Mouse (Mus musculus): ENCODE measurements around the gene Apba2.

Apba2 gene

DNA sequence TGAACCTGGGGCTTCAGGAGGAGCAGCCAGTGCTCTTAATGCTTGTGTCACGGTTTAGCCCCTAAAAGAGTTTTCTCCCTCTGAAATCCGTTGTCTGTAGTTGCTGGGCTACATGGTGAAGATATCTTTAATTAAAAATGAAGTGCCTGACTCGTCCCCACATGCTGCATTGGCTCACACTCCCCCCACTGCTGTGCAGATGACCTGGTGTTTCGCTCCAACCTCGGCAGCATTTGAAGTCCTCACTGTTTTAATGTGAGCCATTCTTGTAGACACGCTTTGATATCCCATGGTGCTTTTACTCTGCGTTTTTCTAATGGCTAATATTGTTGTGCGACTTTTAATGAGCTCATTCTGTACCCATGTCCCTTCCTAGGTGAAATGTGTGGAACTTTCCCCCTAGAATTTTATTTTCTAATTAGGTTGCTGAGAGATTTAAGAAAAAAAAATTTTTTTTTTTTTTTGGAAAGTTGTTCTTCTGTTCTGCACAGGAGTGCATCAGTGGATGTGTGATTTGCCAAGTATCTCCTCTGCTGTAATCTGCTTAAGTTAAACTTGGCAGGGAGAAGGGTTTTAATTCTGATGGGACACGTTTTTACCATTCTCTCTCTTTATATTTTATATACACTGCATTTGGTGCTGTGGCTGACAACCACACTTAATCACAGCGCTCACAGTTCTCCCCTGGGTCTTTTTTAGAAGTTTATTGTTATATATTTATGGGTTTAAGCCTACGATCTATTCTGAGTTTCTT lies 87.3 kb downstream of the Apba2 start:
- no peak for DNase-seq

DNA sequence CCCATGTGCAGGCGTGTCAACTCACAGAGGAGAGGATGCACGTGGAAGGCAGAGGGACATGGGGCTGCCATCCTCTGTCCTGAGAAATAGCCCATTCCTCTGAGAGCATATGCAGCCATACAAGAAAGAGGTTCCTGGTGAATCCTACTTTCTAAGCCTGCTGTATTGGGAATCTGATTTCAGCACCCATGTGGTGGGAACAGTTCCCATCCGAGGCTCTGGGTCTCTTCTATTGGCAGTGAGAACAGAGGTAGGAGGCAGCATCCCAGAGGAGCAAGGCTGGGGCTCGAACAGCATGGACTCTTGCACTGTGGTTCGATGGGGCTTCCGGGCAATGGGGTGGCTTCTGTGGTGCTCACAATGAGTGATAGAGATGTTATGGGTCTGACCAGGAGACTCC lies 93.8 kb downstream of the Apba2 start:
- DNase-seq, result peak; percentile 11

DNA sequence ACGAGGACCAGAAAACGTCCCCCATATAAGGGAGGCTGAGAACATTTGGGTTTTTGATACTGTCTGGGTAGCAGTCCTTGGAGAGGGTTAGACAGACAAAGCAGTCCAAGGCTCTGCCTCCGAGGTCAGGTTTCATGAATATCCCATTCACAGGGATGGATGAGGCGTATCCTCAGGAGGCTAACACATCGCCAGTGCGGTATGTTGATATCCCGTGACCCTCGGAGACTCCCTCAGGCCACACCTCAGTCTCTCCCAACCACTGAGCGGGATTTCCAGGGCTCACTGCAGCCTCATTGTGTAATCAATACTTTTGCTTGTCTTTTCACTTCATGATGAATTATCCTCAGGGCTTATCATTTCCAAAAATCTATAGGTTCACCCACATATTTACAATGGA lies 95.1 kb downstream of the Apba2 start:
- DNase-seq, result no peak

DNA sequence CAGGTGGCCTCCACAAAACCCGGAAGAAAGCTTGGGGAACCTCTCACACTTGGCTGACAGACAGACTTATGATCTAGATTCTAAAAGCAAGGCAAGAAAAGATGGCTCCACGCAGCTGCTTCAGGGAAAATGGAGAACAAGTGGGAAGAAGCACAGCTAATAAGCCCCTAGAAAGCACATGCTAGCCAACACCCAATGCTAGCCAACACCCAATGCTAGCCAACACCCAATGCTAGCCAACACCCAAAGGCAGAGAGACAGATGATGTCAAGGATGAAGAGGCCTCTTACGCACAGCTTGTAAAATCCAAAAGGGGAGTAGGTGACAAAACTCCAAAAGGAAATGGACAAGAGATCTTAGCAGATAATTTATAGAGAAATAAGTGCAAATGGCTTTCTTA lies 108.4 kb downstream of the Apba2 start:
- DNase-seq, result no peak

DNA sequence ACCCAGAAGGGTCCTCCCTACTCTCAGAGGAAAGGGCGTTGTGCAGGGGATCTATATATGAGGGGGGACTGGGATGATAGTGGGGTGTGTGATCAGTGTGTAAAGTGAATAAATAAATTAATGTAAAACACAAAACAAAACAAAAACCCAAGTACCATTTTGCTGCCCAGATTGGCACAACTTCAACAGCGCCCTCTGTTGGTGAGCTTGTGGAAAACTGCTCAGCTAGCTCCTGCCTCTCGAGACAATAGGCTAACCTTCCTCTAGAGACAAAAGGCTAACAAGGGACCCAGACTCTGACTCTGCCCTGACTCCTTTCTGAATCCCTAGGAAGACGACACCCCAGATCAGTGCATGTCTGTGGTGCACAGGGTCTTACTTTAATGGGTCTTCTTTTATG lies 109.4 kb downstream of the Apba2 start:
- peak; percentile 10 for DNase-seq

DNA sequence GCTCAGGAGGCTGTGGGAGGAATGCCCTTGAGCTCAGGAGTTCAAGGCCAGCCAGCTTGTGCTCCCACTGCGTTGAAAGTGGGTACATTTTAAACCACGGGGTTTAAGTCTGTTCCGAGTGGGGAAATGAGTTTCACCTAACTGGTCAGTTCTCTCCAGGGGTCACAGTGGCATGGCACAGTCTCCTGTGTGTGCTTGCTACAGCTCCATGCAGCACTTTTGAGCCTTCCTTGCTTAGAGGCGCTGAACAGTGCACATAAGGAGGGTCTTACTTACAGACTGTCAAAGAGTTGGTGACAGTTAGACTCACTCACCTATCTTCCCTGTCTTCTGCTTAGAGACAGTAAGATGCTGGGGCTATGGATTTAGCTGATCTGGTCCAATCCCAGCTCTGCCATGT lies 117.8 kb downstream of the Apba2 start:
- no peak for DNase-seq

DNA sequence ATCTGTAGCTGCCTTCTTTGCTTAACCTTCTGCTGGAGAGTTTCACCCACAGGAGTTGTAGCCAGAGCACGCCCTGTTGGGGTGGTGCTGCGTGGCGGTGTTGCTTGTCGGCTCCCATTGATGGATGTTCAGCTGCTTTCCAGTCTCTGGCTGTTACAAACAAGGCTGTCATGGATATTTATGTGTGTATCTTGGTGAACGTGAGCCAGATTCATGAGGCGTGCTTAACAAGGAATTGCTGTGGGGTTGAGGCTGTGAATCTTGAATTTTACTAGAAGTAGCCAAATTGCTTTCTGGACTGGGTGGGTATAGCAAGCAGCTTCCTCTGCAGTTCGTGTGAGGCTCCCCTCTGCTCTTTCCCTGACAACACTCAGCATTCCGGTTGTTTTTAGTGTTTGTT lies 125.0 kb downstream of the Apba2 start:
- DNase-seq, result no peak

DNA sequence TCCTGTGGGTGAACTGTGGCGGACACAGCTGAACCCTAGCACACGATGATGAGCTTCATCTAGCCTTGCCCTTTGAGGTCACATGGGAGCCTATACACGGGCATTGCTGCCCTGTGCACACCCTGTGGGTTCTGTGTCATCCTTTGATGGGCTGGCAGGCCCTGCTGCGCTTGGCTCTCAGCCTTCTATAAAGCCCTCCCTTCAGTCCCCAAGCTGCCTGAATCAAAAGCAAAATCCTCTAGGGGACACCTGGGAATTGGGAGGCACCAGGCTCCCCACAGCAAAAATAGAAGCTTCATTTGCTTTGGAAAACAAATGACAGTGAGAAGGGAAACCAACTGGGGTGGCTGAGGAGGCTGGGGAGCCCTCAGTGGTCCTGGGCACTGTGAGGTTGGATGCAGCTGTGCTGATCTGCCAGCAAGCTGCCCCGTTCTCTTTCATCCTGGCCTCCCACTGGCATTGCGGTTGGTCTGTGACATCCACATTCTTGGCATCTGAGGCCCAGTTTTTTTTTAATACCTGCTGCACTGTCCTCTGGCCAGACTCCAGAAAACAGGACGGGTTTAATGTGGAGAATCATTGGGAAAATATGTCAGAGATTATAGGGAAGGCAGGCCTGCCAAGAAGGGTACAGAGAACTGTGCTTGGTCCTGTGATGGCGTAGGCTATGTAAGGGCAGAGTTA lies 126.6 kb downstream of the Apba2 start:
- no peak for DNase-seq

DNA sequence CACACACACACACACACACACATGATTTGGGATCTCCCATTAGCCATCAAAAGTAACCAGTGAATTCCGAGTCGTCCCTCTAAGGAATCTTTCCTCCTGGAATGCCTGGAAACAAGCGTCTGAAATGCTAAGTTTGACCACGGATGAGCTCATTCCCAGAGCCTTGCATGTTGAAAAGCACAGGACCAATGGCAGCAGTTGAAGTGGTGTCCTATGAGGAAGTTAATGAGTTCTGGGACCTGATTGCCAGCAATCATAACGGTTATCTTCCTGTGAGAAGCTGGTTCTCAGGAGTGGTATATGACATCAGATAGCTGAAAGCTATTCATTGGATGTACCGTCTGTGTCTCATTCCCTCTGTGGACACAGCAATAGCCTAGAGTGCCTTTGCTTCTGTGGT lies 129.2 kb downstream of the Apba2 start:
- DNase-seq, result no peak

DNA sequence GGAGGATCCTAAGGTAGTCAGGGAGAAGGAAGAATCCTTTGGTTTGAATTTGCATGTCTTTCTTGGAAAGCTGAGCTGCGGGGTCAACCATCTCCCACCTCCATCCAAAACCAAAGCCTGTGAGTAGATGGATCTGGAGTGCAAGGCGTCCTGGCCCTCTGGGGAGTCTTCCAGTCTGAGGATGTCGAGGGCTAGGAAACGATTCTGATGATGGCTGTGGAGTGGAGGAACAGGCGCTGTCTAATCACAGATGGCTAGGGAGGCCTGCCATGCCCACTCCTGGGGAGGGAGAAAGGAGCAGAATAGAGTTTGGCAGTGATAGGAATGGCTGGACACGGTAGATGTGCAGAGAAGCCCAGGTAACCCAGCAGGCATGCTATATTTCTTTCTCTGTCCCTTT lies 129.6 kb downstream of the Apba2 start:
- DNase-seq, result no peak

DNA sequence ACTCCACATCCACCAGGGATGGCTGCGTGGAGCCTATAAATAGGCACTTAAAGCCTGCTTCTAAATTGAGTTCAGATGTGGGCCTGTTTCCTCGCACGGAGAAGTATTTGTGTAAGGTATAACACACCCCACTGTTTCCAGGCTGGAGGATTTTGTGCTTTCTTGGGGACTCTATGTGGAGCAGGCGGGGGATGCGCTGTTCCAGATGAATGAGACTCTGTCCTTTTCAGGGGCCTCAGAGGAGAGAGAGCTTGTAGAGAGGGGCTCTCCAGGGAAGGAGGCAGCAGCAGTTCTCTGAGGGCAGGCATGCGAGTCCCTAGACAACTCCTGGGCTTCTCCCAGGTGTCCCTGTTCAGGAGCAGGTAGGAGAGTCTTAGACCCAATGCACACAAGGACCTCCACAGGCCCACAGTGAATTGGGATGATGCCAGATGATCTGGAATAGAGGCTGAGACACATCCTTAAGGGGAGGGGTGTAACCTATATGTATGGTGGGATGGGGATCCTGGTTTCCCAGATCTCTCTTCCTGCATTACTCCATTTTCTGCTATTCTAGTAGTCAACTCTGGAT lies 130.4 kb downstream of the Apba2 start:
- no peak for DNase-seq

DNA sequence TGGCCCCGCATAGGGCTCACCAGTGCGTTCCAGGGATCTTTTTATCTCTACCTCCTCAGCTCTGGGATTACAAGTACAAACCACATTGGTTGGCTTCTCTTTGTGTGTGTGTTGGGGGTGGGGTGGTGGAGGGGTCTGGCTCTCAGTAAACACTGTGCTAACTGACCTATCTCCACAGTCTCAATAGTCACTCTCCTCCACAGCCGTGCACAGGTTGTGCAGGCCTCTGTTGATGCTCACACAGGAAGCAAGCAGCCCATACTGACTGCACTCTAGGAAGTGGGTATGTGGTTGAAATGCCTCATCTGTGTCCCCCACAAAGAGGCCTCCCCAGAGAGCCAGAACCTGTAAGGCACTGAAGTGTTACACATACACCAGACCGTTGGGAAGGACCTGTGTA lies 131.7 kb downstream of the Apba2 start:
- DNase-seq, result no peak

DNA sequence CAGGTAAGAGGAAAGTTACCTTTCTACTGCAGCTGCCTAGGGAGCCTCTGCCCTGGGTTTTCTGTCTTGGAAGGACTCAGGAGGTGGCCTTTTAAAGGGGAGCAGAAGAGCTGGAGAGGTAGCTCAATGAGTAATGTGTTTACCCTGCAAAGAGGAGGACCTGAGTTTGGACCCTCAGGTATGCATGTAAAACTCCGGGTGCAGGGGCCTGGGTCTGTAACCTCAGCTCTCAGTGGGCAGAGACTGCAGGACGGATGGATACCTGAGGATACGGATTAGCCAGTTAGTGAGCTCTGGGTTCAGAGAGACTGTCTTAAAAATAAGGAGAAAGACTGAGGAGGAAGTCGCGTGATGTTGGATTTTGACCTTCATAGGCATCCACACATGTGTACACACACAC lies 132.4 kb downstream of the Apba2 start:
- DNase-seq, result no peak

DNA sequence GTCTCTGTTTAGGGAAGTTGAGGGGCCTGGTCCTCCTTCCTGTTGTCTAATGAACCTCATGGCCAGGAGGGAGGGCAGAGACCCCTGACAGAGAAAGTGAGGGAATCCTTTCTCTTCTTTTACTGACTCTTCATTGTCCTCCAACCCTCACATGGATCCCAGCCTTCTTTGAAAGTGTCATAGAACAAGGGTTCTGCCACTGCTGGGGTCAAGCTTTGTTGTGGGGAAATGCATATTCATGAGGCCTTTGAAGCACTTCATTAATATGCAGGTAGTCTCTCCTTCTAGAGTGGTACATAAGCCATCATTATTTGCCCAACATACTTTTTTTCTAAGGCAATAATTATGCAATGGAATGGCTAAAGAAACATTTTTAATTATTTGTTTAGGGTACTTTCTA lies 133.0 kb downstream of the Apba2 start:
- no peak for DNase-seq

DNA sequence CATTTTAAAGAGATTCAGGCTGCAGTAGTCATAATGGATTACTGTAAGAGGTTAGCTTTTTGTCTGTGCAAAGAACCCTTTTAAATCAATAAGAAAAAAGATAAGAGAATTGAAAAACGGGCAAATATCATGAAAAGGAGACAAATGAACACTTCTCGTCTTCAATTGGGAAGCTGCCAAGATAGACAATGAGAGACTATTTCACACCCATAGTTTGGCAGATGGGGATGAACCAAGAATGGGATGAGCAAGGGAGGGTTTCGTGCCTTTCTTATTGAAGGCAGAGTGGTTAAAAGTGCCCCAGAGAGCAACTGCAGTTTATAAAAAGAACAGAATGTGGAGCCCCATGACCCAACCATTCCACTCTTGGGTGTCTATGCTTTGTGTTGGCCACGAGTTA lies 137.4 kb downstream of the Apba2 start:
- DNase-seq, result no peak

DNA sequence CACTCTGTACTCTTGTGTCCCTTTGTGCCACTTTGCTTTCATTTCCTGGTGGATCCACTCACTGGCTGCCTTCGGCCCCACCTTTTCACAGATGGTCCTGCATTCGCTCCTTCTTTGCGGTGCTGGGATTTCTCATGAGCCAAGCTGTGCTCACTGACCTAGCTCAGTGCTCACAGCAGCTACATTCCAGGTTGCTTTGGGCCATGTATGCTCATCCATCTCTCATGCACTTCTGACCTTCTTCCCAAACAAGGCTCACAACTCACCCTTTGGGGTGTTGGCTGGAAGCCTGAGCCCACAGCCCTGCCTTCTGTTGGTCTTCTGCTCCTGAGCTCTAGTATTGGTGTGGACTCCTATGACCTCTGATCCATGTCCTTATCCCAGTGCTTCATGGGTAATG lies 139.1 kb downstream of the Apba2 start:
- DNase-seq, result no peak

DNA sequence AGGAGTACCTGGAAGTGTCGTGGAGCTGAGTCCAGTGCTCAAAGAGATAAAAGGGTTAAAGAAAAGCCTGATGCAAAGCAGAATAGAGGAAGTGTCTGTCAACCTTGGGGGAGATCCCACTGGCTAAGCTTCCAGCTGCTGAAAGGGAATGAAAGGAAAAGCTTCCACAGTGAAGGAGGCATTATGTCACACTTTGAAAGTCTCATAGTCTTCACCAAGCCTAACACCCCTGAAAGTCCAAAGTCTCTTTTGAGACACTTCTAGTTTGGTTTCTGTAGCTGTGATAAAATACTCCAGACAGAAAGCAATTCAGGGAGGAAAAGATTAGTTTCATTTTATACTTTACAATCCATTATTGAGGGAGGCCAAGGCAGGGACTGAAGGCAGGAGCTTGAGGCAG lies 141.4 kb downstream of the Apba2 start:
- DNase-seq, result no peak

DNA sequence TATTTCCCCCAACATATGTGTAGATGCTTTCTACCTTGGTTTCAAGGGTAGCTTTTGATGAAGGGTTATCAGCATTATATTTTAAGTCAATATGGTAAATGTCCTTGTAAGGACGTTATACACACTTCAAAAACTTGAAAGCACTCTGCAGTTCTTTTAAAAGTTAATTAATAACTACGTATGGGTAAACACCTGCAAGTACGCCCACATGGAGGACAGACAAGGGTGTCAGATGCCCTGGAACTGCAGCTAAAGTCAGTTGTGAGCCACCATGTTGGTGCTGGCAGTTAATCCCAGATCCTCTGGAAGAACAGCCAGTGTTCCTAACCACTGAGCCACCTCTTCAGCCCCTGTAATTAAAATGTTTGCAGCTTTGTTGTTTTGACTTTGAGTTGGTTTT lies 144.0 kb downstream of the Apba2 start:
- DNase-seq, result no peak

DNA sequence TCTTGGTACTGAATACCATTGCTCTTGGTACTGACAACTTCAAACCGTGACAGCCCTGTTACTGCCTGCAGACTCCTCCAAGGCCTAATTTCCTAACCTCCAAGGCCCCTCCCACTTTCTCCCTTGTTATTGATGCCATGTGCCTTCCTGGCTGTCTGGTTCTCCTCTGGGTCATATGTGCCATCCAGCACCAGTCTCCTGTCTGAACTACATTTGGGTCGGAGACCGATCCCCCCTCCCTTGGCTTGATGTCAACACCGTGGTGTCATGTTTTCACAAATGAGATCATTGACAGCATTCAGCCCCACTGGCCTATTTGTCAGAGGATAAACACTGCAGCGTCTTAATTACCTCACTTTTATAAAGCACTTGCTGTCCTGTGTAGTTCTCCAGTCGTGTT lies 144.5 kb downstream of the Apba2 start:
- DNase-seq, result no peak

DNA sequence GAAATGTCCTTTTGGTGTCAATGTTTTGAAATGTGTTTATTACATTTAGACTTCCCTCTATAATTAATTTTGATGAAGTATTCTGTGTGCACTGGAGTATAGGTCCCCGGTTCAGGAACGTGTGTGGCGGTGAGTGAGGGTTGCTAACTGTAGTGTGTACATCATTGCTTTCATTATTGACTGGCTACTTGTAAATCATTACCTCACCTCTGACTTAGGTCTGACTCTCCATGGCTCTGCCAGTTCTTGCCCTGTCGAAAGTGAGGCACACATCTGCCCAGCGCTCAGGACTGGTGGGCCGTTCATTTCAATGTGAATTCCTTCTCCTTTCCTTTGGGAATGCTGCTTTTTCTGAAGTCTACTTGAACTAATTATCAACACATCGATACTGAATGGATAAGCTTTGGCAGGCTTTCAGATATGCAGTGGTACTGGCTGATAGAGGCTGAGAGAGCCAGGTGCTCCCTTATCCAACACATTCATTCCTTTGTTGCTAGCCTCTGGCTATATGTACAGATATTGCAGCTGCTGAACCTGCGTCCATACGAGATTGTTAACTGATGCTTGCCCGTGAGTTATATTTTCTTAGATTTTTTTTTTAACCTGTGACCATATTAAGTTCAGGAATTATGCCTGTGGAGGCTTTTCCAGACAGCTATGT lies 147.6 kb downstream of the Apba2 start:
- DNase-seq, result no peak

DNA sequence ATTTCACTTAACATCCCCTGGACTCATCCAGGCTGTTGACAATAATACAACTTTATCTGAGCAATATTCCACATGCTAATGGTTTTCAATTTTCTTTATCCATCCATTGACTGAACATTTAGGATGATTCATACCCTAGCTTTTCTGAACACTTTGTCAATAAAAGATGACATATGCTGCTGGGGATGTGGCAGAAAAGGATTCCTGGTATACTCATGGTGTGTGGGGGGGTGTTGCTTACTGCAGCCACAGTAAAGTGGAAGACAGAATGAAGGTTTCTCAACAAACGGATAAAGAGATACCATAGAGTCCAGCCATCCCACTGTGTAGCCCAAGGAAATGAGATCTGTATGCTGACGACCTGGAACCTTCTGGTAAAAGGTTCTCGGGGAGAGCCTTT lies 150.5 kb downstream of the Apba2 start:
- no peak for DNase-seq

DNA sequence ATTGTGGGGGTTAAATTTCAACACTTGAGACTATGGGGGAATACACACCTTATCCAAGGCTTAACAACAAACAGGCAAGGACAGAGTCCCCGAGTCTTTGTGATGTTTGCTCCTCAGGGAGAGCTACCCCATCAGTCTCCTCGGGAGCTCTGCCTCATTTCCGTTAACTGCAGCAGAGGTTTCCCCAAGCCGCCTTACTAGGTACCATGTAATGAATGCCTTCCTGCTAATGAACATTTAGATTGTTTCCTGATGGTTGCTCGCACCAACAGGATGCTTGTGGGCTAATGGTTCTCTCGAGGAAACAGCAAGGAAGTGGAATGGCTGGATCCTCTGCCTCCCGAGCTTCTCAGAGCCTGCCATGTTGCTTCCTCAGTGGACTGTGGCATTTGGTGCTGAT lies 155.3 kb downstream of the Apba2 start:
- DNase-seq, result no peak

DNA sequence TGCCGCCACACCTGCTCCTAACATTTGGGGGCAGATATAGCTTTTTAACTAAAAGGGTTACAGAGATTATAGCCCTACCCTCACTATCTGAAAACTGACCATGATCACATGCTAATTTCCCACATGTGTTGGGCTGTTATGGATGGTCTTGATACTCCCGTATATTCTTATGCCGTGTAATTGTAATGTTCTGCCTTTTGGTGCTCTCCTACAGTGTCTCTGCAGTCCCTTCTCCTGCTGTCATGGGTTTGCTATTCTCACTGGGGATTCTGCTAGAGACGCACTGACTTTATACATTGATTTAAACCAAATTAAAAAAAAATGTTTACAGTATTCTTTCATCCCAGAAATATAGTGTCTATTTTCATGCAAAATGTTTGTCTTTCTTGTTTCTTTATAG lies 157.4 kb downstream of the Apba2 start:
- no peak for DNase-seq

DNA sequence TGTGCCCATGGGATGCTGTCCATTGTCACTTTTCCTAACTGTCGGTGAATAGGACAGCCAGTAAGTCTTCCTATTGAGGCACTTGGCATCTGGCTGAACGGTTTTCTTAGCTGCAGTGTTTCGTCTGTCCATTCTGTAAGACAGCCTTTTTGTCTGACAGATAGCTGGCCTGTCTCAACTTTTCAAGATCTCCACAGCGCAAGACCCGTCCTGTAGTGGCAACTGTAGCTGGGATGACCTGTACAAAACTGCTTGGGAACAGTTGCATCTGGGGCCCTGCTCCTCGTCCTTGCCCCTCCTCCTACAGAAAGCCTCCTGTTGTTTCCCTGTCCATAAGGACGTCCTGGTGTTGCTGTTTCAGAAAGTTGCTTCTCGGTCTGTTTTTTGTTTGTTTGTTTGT lies 157.8 kb downstream of the Apba2 start:
- DNase-seq, result no peak
